Mouse (Mus musculus): ENCODE results near the gene Arhgap44.

DNA sequence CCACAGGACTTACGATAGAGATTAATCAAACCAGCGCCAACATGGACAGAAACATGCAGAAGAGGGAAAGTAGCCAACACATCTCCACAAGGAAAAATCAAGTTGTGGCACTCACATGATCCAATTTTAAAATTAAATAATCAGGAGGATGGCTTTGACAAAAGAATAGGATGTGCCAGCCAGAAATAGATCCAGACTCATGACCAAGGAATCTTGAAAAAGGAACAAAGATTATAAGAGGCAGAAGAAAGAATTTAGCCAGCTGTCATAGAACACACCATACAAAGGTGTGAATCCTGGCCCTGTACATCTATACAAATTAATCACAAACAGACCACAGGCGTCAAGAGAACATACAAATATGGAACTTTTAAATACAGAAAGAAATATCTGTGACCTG lies 82.5 kb downstream of the Arhgap44 start:
- TF ChIP-seq POLR2A (IDR thresholded peaks at IDR 0.05; ENCODE audit: low read depth, low read length) (no peak), CTCF (IDR thresholded peaks at IDR 0.05; ENCODE audit: borderline replicate concordance, insufficient read depth, low read length) (no peak)

Measured in embryonic fibroblast, embryonic 13.5 days (primary cell).